Mouse (Mus musculus): Measurements from ENCODE around the gene Kif1b. TPM values are rescaled to one million over a fixed set of nuclear protein-coding genes. Genes with fewer than 3 reads are reported as not detected.

Gene Kif1b
- polyA plus RNA-seq, 1 experiment from 2014 or later, result 38.9 TPM

DNA sequence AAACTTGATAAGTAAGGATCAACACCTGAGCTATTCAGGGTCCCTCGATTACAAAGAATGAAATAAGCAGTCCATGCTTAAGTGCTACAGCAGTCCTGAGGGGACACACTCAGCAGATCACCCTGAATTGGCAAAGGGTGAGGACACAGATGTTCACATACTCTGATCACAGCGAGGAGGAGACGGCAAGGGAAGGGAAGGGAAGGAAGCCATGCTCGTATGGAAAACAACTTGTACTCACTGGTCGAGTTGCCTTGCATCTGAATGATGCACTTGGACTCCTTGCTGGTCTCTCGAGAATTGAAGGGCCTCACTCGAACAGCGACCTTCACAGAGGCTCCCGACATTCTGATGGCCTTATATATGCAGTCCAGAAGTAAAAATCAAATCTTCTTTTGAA, 16.4 kb downstream of the Kif1b start:
- H3K9ac ChIP-seq, result no peak overlapping the region
- no peak overlapping the region for H3K4me2 ChIP-seq
- no peaks in the 10 kb centered on the region for H3K9me3 ChIP-seq (ENCODE audit: low read depth, low read length)
- no peak for DNase-seq
- TF ChIP-seq CTCF (IDR thresholded peaks at IDR 0.05; ENCODE audit: low read depth), result no peak
- H3K4me3 ChIP-seq (ENCODE audit: low read depth, low read length), result no peak overlapping the region
- H3K27me3 ChIP-seq (ENCODE audit: insufficient read depth, low read length), result no peaks in the 10 kb centered on the region
- no peaks in the 10 kb centered on the region for H3K4me1 ChIP-seq (ENCODE audit: insufficient read depth)
- no peak overlapping the region for H3K27ac ChIP-seq (ENCODE audit: low read depth)
- WGBS, result 79% methylated on average over 9 of the region's 9 CpGs
- ATAC-seq (ENCODE audit: insufficient read depth), result no peak
- peaks cover 25% of the 10 kb centered on the region for H3K36me3 ChIP-seq (ENCODE audit: insufficient read depth)

DNA sequence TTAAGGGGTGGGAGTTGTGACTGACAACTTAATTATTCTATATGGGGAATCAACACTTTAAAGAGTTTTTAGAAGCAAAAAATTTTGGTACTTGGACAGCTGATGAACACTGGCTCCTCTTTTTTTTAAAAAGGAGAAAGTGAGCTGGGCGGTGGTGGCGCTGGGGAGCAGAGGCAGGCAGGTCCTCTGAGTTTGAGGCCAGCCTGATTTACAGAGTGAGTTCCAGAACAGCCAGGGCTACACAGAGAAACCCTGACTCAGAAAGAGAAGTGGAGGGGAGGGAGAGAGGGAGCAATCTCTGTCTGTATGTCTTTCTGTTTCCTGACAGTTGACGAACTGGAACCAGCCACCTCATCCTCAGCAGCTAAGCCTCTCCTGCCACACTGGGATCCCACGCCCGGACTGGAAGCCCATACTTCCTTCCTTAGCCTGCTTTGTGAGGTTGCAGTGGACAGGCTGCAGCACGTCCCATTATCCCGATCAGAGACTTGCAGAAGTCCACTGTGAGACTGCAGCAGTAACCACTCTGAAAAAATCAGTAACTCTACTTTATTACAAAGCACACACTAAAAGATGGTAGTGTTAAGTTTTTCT, 17.2 kb downstream of the Kif1b start:
- Histone ChIP-seq H3K9me3 (ENCODE audit: low read depth, low read length) (no peaks in the 10 kb centered on the region), H3K27me3 (ENCODE audit: insufficient read depth, low read length) (no peaks in the 10 kb centered on the region), H3K4me3 (ENCODE audit: low read depth, low read length) (no peak overlapping the region), H3K9ac (no peak overlapping the region), H3K27ac (ENCODE audit: low read depth) (no peak overlapping the region), H3K36me3 (ENCODE audit: insufficient read depth) (peaks cover 25% of the 10 kb centered on the region), H3K4me2 (no peak overlapping the region), H3K4me1 (ENCODE audit: insufficient read depth) (no peaks in the 10 kb centered on the region)
- no peak for ATAC-seq (ENCODE audit: insufficient read depth)
- no peak for TF ChIP-seq CTCF (IDR thresholded peaks at IDR 0.05; ENCODE audit: low read depth)
- no peak for DNase-seq
- 83% methylated on average over 7 of the region's 7 CpGs for WGBS

DNA sequence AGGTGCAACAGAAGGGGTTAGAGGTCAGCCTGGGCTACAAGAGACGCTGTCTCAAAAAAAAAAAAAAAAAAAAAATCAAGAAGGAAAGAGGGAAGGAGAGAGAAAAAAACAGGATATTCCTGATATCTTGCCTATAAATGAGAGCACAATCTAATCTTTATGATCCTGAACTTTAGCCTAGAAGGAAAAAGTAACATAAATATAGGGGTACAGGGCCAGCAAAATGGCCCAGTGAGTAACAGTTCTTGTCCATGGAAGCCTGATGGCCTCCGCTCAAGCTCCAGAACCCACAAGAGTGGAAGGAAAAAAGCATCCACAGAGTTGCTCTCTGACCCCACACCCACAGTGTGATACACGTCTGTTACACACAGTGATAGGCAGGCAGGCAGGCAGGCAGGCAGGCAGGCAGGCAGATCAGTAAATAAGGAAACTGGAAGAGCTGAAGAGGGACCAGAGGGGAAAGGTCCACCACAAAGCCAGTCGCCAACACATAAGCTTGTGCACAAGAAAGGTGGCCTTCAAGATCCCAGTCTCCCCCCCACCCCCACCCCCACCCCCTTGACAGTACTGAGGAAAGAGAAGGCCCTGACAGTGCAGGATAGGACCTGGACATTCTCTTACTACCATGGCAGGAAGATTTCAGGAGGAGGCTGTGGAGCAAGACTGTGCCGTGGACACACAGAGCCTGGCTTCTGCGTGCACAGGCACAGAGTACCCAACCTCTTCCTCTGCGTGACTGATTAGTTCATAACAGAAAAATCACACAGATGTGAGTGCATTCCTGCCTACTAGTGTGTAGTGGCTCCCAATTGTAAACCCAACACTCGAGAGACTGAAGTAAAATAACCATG, 21.0 kb downstream of the Kif1b start:
- no peak for TF ChIP-seq CTCF (IDR thresholded peaks at IDR 0.05; ENCODE audit: low read depth)
- Histone ChIP-seq H3K4me3 (ENCODE audit: low read depth, low read length) (no peak overlapping the region), H3K36me3 (ENCODE audit: insufficient read depth) (peaks cover 28% of the 10 kb centered on the region), H3K9me3 (ENCODE audit: low read depth, low read length) (no peaks in the 10 kb centered on the region), H3K9ac (no peak overlapping the region), H3K4me1 (ENCODE audit: insufficient read depth) (no peaks in the 10 kb centered on the region), H3K27me3 (ENCODE audit: insufficient read depth, low read length) (no peaks in the 10 kb centered on the region), H3K4me2 (no peak overlapping the region), H3K27ac (ENCODE audit: low read depth) (no peak overlapping the region)
- ATAC-seq (ENCODE audit: insufficient read depth), result no peak
- 57% methylated on average over 8 of the region's 8 CpGs for WGBS
- no peak for DNase-seq

DNA sequence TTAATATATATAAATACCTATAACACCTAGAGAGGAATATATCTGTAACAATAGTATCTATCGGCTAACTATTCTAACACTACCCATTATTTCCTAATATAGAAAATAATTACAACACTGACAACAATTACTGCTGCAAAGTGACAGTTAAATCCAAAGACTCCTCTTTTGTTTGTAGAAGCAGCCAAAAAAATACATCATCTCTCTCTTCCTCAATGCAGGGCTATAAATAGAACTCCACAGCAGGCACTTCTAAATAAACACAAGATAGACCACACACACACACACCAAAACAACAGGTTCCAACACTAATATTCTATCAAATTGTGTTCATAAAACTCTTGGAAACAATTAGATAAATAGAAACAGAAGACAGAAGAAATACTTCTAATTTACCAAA, 21.8 kb downstream of the Kif1b start:
- DNase-seq, result peak; percentile 63
- Histone ChIP-seq H3K27ac (ENCODE audit: low read depth) (no peak overlapping the region), H3K4me1 (ENCODE audit: insufficient read depth) (no peaks in the 10 kb centered on the region), H3K4me2 (no peak overlapping the region), H3K9me3 (ENCODE audit: low read depth, low read length) (no peaks in the 10 kb centered on the region), H3K27me3 (ENCODE audit: insufficient read depth, low read length) (no peaks in the 10 kb centered on the region), H3K9ac (no peak overlapping the region), H3K36me3 (ENCODE audit: insufficient read depth) (peaks cover 20% of the 10 kb centered on the region), H3K4me3 (ENCODE audit: low read depth, low read length) (no peak overlapping the region)
- no peak for TF ChIP-seq CTCF (IDR thresholded peaks at IDR 0.05; ENCODE audit: low read depth)
- ATAC-seq (ENCODE audit: insufficient read depth), result no peak
- 73% methylated on average over 1 of the region's 1 CpGs for WGBS

DNA sequence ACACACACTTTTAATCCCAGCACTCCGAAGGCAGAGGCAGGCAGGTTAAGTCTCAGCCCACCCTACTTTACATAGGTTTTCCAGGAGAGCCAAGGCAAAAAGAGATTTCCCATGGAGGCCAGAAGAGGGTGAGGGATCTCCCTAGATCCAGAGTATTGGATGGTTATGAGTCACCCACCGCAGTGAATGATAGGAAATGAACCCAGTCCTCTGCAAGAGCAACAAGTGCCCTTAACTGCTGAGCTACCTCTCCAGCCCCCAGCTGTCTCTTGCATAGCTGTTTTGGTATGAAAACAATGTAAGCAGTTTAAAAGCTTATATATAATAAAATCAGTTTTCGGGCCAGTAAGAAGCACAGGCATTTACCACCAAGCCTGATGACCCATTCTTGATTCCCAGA, 24.5 kb downstream of the Kif1b start:
- no peak overlapping the region for H3K27ac ChIP-seq (ENCODE audit: low read depth)
- H3K36me3 ChIP-seq (ENCODE audit: insufficient read depth), result 0 out of 2 replicates have a peak, but pooled peaks cover 6% of the 10 kb centered on the region
- no peak overlapping the region for H3K4me3 ChIP-seq (ENCODE audit: low read depth, low read length)
- H3K9ac ChIP-seq, result no peak overlapping the region
- no peaks in the 10 kb centered on the region for H3K9me3 ChIP-seq (ENCODE audit: low read depth, low read length)
- H3K4me2 ChIP-seq, result no peak overlapping the region
- 65% methylated on average over 3 of the region's 3 CpGs for WGBS
- H3K27me3 ChIP-seq (ENCODE audit: insufficient read depth, low read length), result no peaks in the 10 kb centered on the region
- TF ChIP-seq CTCF (IDR thresholded peaks at IDR 0.05; ENCODE audit: low read depth), result no peak
- ATAC-seq (ENCODE audit: insufficient read depth) (no peak), DNase-seq (no peak)
- no peaks in the 10 kb centered on the region for H3K4me1 ChIP-seq (ENCODE audit: insufficient read depth)

DNA sequence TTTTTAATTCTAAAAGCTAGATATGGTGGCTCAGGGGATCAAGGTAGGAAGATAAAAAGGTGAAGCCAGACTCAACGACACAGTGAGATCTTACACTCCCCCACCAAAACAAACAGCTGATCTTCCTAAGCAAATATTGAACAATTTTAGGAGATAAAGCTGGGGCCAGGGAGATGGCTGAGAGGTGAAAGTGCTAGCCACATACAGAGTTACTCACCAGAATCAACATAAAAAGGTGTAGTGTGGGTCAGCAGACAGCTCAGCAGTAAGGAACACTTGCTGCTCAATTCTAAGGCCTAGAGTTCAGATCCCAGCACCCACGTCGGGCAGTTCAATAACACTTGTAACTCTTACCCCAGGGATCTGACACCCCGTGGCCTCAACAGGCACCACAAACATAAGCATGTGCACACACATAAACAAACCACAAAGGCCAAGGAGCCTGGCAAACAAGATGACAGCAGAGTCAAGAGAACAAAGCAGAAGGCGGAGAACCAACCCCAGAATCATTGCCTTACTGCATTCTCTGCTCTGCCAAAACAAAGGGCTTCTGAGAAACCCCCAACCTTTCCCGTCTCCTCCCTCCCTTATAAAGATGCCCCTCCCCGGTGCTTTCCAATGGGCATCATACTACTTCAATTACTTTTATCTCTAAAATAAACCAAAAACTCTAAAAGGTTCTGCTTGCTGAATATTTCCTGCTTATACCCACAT, 25.3 kb downstream of the Kif1b start:
- 0 out of 2 replicates have a peak, but pooled peaks cover 6% of the 10 kb centered on the region for H3K36me3 ChIP-seq (ENCODE audit: insufficient read depth)

DNA sequence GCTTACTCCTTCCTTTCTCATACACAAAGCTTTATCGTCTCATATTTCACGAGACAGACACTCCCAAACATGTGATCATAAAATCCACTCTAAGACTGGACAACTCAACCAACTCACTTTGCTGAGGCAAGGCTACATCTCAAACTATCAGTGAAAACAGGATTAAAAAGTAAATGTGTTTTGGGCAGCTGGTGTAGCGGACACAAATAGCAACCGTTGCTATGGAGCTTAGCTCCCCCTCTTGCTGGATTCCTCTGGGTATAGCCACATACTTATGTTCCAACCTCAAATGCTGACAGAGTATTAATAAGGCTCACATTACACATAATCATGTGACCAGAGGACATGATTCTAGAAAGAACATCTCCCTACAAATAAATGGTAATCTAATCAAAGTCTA, 29.9 kb downstream of the Kif1b start:
- H3K4me3 ChIP-seq (ENCODE audit: low read depth, low read length), result no peak overlapping the region
- no peaks in the 10 kb centered on the region for H3K4me1 ChIP-seq (ENCODE audit: insufficient read depth)
- peak overlapping the region; percentile 54; the same call in 1 of the 2 replicates for H3K27ac ChIP-seq (ENCODE audit: low read depth)
- H3K4me2 ChIP-seq, result peak overlapping the region; percentile 48; the same call in 1 of the 2 replicates
- H3K27me3 ChIP-seq (ENCODE audit: insufficient read depth, low read length), result no peaks in the 10 kb centered on the region
- H3K9ac ChIP-seq, result no peak overlapping the region
- TF ChIP-seq CTCF (IDR thresholded peaks at IDR 0.05; ENCODE audit: low read depth), result no peak
- peak; percentile 97 for ATAC-seq (ENCODE audit: insufficient read depth)
- WGBS, result 26% methylated on average over 4 of the region's 4 CpGs
- peaks cover 34% of the 10 kb centered on the region for H3K36me3 ChIP-seq (ENCODE audit: insufficient read depth)
- peak; percentile 83 for DNase-seq
- H3K9me3 ChIP-seq (ENCODE audit: low read depth, low read length), result no peaks in the 10 kb centered on the region; the same call in 1 of the 2 replicates

More for the DNA sequence above, 25.3 kb downstream of the Kif1b start:
- no peak for ATAC-seq (ENCODE audit: insufficient read depth)
- H3K4me2 ChIP-seq, result no peak overlapping the region
- H3K9ac ChIP-seq, result no peak overlapping the region
- WGBS, result 57% methylated on average over 7 of the region's 7 CpGs
- no peak for DNase-seq
- H3K27me3 ChIP-seq (ENCODE audit: insufficient read depth, low read length), result no peaks in the 10 kb centered on the region
- no peaks in the 10 kb centered on the region for H3K4me1 ChIP-seq (ENCODE audit: insufficient read depth)
- no peak overlapping the region for H3K4me3 ChIP-seq (ENCODE audit: low read depth, low read length)
- no peak overlapping the region for H3K27ac ChIP-seq (ENCODE audit: low read depth)
- TF ChIP-seq CTCF (IDR thresholded peaks at IDR 0.05; ENCODE audit: low read depth), result no peak
- no peaks in the 10 kb centered on the region for H3K9me3 ChIP-seq (ENCODE audit: low read depth, low read length)

All from lung, embryonic 14.5 days (tissue).